ENCODE assay signal across 12 mouse cellular contexts in the genomic region with DNA sequence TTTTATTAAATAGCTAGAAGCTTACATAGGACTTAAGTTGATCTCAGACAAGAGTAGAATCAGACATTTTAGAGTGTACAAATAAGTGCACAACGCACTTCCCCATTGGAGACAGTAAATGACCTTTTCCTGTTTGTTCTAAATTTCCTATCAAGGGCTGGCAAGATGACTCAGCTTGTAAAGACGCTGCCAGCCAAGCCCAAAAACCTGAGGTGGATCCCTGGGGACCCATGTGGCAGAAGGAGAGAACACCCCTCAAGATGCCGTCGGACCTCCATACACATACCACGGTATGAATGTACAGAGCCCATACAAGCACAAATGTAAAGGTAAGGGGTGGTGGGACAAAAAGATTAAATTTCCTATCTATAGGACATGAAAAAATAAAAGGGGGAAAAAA. TPM values are rescaled to one million over a fixed set of nuclear protein-coding genes. Genes with fewer than 3 reads are reported as not detected.
DNase-seq lines count a peak whose midpoint lies in the region; ATAC-seq lines count a peak whose summit lies in the region.
"Had no signal": no experiment of that assay in that cellular context is flagged by ENCODE, and none has a peak within 500 bp of the region (broad histone marks: within the 10 kb centered on the region; RNA-seq: fewer than 3 reads in every experiment).

No protein-coding gene starts in this region.

- no peak for ATAC-seq in liver, embryonic 13.5 days (ENCODE audit: low read depth)

- no peaks in the 10 kb centered on the region for H3K9me3 ChIP-seq in liver, embryonic 13.5 days (replicated peaks)
- H3K9me3 ChIP-seq in megakaryocyte, embryonic 14.5 days: peaks cover 5% of the 10 kb centered on the region
- H3K9me3 ChIP-seq: hindbrain, embryonic 10.5 days had no signal

- H3K4me2 ChIP-seq in liver, embryonic 13.5 days: no peak overlapping the region
- H3K4me2 ChIP-seq: lung, embryonic 14.5 days had no signal

- DNase-seq in adrenal gland, adult (ENCODE audit: inconsistent age in 2 of 2, low spot score in 1 of 2): peak; percentile 67 to 84
- no peak for DNase-seq in adrenal gland, postnatal 4 days (ENCODE audit: low spot score in 2 of 2)
- DNase-seq in liver, embryonic 13.5 days: no peak
- DNase-seq in liver: no peak
- DNase-seq in adrenal gland, postnatal 25 days: peak; percentile 33
- no peak for DNase-seq in right cerebral cortex, postnatal 4 days
- DNase-seq in cerebellum, postnatal 25 days: no peak

- peak overlapping the region; percentile 34; the same call in 1 of the 2 replicates for H3K27ac ChIP-seq in liver, embryonic 13.5 days
- H3K27ac ChIP-seq: hindbrain, embryonic 10.5 days; left cerebral cortex, adult 2 months; stomach, postnatal 0 days had no signal

- no peak overlapping the region for H3K4me3 ChIP-seq in liver, embryonic 13.5 days (replicated peaks)
- H3K4me3 ChIP-seq in megakaryocyte, embryonic 14.5 days (replicated peaks): peak overlapping the region; percentile 54
- H3K4me3 ChIP-seq: hindbrain, embryonic 10.5 days; left cerebral cortex, adult 2 months had no signal

- no peaks in the 10 kb centered on the region; the same call in 1 of the 2 replicates for H3K4me1 ChIP-seq in liver, embryonic 13.5 days (replicated peaks)
- H3K4me1 ChIP-seq in megakaryocyte, embryonic 14.5 days: peaks cover 72% of the 10 kb centered on the region

- H3K36me3 ChIP-seq in liver, embryonic 13.5 days: no peaks in the 10 kb centered on the region
- H3K36me3 ChIP-seq in megakaryocyte, embryonic 14.5 days (replicated peaks; ENCODE audit: low read length): peaks cover 2% of the 10 kb centered on the region
- H3K36me3 ChIP-seq: hindbrain, embryonic 10.5 days had no signal

- H3K9ac ChIP-seq in liver, embryonic 13.5 days: no peak overlapping the region
- H3K9ac ChIP-seq: lung, embryonic 14.5 days had no signal

- 45% methylated on average over 5 of the region's 5 CpGs for WGBS in liver, embryonic 13.5 days (ENCODE audit: insufficient replicate concordance)

- H3K27me3 ChIP-seq in liver, embryonic 13.5 days: no peaks in the 10 kb centered on the region
- H3K27me3 ChIP-seq in megakaryocyte, embryonic 14.5 days (replicated peaks): no peaks in the 10 kb centered on the region

RNA-seq across cellular contexts. Expression of gene Rab31, which starts 35.4 kb away (rescaled TPM):
- 10 to 100 TPM; 43.3 to 46.2 TPM for total RNA-seq in adrenal gland, postnatal 4 days (2021)
- 4.5 and 5.3 TPM in 2 replicates for polyA plus RNA-seq in liver, embryonic 13.5 days (2015; fragmentation: Nextera tagmentation; extraction: Ambion mirVana)
- 32.4 and 41.1 TPM in 2 replicates for total RNA-seq in adrenal gland, postnatal 25 days (2021)
- 2.8 TPM in 1 of 2 replicates, not detected in the other for polyA plus RNA-seq in megakaryocyte, embryonic 14.5 days (2012; ENCODE audit: insufficient read depth, low replicate concordance)

RNA-seq across cellular contexts. Expression of gene Ppp4r1, which starts 45.2 kb away (rescaled TPM):
- total RNA-seq in adrenal gland, postnatal 4 days (2021): 10 to 100 TPM; 77.6 to 84.9 TPM
- polyA plus RNA-seq in liver, embryonic 13.5 days (2015; fragmentation: Nextera tagmentation; extraction: Ambion mirVana): 10.1 and 12.2 TPM in 2 replicates
- total RNA-seq in adrenal gland, postnatal 25 days (2021): 70.5 and 80.2 TPM in 2 replicates
- 3.2 and 5.2 TPM in 2 replicates for polyA plus RNA-seq in megakaryocyte, embryonic 14.5 days (2012; ENCODE audit: insufficient read depth, low replicate concordance)

Comparison
In these comparisons a context has a peak if more than half of its experiments do, and no peak if none do; other contexts are left out.
1. DNase-seq: peak in adrenal gland, adult (2 of 2) and adrenal gland, postnatal 25 days (single experiment); none in adrenal gland, postnatal 4 days (0 of 2), liver, embryonic 13.5 days (single experiment), liver (single experiment), right cerebral cortex, postnatal 4 days (single experiment) and cerebellum, postnatal 25 days (0 of 2).